Mouse (Mus musculus) small intestine, adult 2 months (tissue): ENCODE data around the gene Xxylt1.

Experiments
- CTCF ChIP-seq: fragments of 200-500 bp; IDR thresholded peaks from 2 replicates; pipeline ENCODE4 v1.5.1; 2012; ENCODE audit warnings: low read depth, mild to moderate bottlenecking, control low read depth, inconsistent platforms, low read length, moderate library complexity, mixed read lengths; ENCODE audit not compliant: insufficient replicate concordance, insufficient read length; ENCODE audit errors: extremely low read depth
- POLR2A ChIP-seq: fragments of 200-500 bp; IDR thresholded peaks from 2 replicates; pipeline ENCODE4 v1.6.1; 2012; ENCODE audit warnings: low read depth, mild to moderate bottlenecking, control low read depth, inconsistent platforms, low read length, moderate library complexity

DNA sequence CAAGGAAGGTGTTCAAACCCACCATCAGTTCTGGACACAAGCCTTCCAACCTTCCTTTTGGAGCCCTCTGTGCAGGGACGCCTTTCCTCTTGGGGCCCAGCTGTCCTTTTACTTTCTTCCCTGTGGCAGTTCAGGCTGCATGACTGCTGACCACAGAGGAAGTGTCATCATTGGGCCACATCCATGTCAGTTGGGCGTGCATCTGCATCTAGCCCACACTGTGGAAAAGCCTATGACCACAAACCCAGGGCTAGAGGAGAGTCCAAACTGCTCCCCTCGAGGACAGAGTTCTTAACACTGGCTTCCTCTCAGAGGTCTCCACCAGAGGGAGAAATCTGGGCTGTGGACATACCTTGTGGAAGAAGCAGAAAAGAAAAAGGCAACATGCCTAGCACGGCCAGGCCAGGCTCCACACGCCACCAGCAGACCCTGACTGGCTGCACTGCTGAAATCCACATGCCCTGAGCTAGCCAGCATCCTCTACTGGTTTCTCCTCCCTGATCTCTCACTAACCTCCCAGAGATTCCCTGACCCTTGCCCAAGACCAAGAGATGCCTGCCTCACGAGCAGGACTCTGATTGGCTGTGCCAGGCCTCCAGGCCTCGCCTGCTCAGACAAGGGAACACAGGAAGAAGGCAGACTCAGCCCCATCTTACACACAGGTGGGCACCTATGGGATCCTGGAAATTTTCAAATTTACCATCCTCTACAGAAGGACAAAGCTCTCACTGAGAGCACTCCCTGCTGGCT, 112.7 kb downstream of the Xxylt1 start:
- TF ChIP-seq POLR2A: no peak
- no peak for TF ChIP-seq CTCF
